Mouse (Mus musculus) adrenal gland, postnatal 14 days (tissue): ENCODE measurements at regions not wholly inside any gene's neighbourhood (a gene's known extent, or its start where the extent isn't known, plus 50 kb on each side); places are given as distances from the start of the nearest gene placed in this dataset.

Experiments
- DNase-seq: peaks from one replicate; pipeline ENCODE4 v3.0.0; 2021; ENCODE audit warnings: mixed read lengths

GRCm38 (mm10) chr16:93056295-93056694 lies 230.3 kb upstream of the Runx1 start:
- DNase-seq = no peak

GRCm38 (mm10) chr16:93055545-93055944 lies 229.6 kb upstream of the Runx1 start:
- no peak for DNase-seq

- DNase-seq = no peak
These were observed 225.3 kb upstream of the Runx1 start for GRCm38 (mm10) chr16:93051233-93051632.

- peak; percentile 20 for DNase-seq
These were observed 222.5 kb upstream of the Runx1 start for GRCm38 (mm10) chr16:93048418-93048932.

GRCm38 (mm10) chr16:93047594-93047993 lies 221.6 kb upstream of the Runx1 start:
- peak; percentile 21 for DNase-seq

- DNase-seq = no peak
These were observed 220.3 kb upstream of the Runx1 start for GRCm38 (mm10) chr16:93046221-93046620.

GRCm38 (mm10) chr16:93043355-93043754 lies 217.4 kb upstream of the Runx1 start:
- no peak for DNase-seq

GRCm38 (mm10) chr16:93042941-93043340 lies 217.0 kb upstream of the Runx1 start:
- no peak for DNase-seq

GRCm38 (mm10) chr16:93042491-93042890 lies 216.5 kb upstream of the Runx1 start:
- DNase-seq = no peak

- DNase-seq = no peak
These were observed 215.9 kb upstream of the Runx1 start for GRCm38 (mm10) chr16:93041887-93042286.

GRCm38 (mm10) chr16:93041399-93041798 lies 215.4 kb upstream of the Runx1 start:
- DNase-seq = no peak

- no peak for DNase-seq
These were observed 209.7 kb upstream of the Runx1 start for GRCm38 (mm10) chr16:93035626-93036025.

GRCm38 (mm10) chr16:93033943-93034342 lies 208.0 kb upstream of the Runx1 start:
- no peak for DNase-seq

GRCm38 (mm10) chr16:93031624-93032023 lies 205.7 kb upstream of the Runx1 start:
- DNase-seq = no peak

- DNase-seq = no peak
These were observed 202.7 kb upstream of the Runx1 start for GRCm38 (mm10) chr16:93028640-93029039.

- DNase-seq = no peak
These were observed 202.1 kb upstream of the Runx1 start for GRCm38 (mm10) chr16:93028016-93028415.

GRCm38 (mm10) chr16:93026094-93026648 lies 200.2 kb upstream of the Runx1 start:
- no peak for DNase-seq

- DNase-seq = no peak
These were observed 194.0 kb upstream of the Runx1 start for GRCm38 (mm10) chr16:93019800-93020555.

- no peak for DNase-seq
These were observed 192.8 kb upstream of the Runx1 start for GRCm38 (mm10) chr16:93018766-93019165.

GRCm38 (mm10) chr16:93017025-93017424 lies 191.1 kb upstream of the Runx1 start:
- no peak for DNase-seq

GRCm38 (mm10) chr16:93015636-93016035 lies 189.7 kb upstream of the Runx1 start:
- no peak for DNase-seq

- DNase-seq = no peak
These were observed 189.0 kb upstream of the Runx1 start for GRCm38 (mm10) chr16:93014991-93015390.

GRCm38 (mm10) chr16:93013881-93014280 lies 187.9 kb upstream of the Runx1 start:
- DNase-seq = no peak

GRCm38 (mm10) chr16:93013256-93013655 lies 187.3 kb upstream of the Runx1 start:
- peak; percentile 13 for DNase-seq
